Mouse (Mus musculus) liver, postnatal 0 days (tissue): Measurements from ENCODE around the gene Wdr83os.
"Not testable (repeated sequence)": the region's sequence is repeated elsewhere in the genome, so short reads cannot be mapped to it uniquely, and the experiment has no call there.

Source experiments
- CTCF ChIP-seq: sonication (generic); IDR thresholded peaks from 2 replicates; pipeline ENCODE4 v1.5.1; 2016; ENCODE audit warnings: antibody characterized with exemption, low read depth
- EP300 ChIP-seq: IDR thresholded peaks from 2 replicates; pipeline ENCODE4 v1.6.1; 2016; ENCODE audit warnings: antibody characterized with exemption, low read depth, mild to moderate bottlenecking

GRCm38 (mm10) chr8:85120251-85120650 lies 39.7 kb downstream of the Wdr83os start:
- TF ChIP-seq EP300, CTCF: not testable (repeated sequence)
